Mouse (Mus musculus): ENCODE results near the gene Mettl18.

Mettl18 gene

GRCm38 (mm10) chr1:164040385-164041135 is 45.9 kb downstream of the Mettl18 start:
- in situ Hi-C loops (cut with MboI, MseI), result no loop called here

- in situ Hi-C loops (cut with MboI, MseI), result no loop called here
Observed at GRCm38 (mm10) chr1:164043549-164043948, 48.9 kb downstream of the Mettl18 start.

All from T-helper 17 cell (primary cell).